Mouse (Mus musculus): ENCODE measurements around the gene Rfx4. TPM values are rescaled to one million over a fixed set of nuclear protein-coding genes. Genes with fewer than 3 reads are reported as not detected.

Gene Rfx4
- polyA plus RNA-seq, 1 experiment from 2014 or later, result 56.0 TPM

DNA sequence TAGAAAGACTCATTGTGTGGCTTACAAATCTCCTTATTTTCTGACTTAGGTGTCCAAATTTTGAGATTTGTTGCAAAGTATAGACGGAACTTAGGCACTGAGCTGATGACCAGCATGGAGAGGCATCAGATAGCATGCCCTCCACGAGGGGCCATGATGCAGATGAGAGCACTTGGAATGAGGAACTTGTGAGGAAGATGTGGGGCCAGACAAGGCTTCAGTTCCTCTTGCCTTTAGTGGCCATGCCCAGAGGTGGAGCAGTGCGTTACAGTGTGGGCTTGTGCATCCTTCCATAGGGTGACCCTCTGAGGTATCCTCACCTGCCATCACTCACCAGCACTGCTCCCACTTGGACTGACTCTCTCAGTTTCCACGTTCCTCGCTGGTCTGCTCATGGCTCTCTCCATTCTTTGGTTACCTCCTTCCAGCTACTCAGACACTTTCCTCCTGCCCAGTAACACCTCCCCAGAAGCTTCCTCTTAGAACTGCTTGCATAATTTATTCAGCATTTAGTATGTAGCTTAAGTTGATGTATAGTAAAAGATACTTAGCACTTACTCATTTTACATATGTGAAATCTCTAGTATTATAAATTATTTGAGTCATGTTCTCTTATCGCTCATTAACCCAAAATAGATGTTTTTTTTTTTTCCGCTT, 179.8 kb downstream of the Rfx4 start:
- WGBS, result 87% methylated on average over 7 of the region's 7 CpGs
- H3K27me3 ChIP-seq, result no peaks in the 10 kb centered on the region
- no peak for ATAC-seq (ENCODE audit: low FRiP score, low read depth)
- H3K4me3 ChIP-seq, result no peak overlapping the region
- H3K4me1 ChIP-seq, result peaks cover 2% of the 10 kb centered on the region; the same call in 1 of the 2 replicates
- H3K9ac ChIP-seq (replicated peaks), result no peak overlapping the region
- H3K27ac ChIP-seq (replicated peaks), result no peak overlapping the region
- no peaks in the 10 kb centered on the region for H3K9me3 ChIP-seq
- no peak overlapping the region for H3K4me2 ChIP-seq (replicated peaks)
- H3K36me3 ChIP-seq, result no peaks in the 10 kb centered on the region

DNA sequence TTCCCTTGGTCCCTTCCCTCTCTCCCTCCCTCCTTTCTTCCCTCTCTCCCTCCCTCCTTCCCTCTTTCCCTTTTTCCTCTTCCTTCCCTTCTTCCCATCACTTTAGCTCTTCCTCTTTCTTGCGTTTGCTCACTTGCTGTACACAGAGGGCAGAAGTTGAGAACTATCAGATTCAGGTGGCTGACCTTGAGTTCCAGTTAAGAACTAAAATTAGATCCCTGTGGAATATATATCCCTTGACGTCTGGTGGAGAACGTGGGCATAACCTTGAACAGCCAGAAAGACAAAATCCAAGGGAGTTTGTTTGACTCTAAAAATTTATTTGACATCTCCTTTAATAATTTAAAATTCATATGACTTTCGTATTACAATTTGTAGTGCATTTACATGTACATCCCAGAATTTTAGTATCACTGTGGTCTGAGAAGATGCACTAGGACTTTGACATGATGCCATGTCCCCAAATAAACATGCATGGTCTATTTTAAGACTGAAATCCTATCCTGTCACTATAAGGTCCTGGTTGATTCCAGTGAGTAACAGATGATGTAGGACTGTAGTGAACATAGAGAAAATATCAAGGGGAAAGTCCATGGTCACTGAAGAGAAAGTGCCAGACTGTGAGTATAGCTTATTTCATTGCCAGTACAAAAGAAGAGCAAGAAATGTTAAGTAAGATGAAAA, 181.1 kb downstream of the Rfx4 start:
- Histone ChIP-seq H3K27ac (replicated peaks) (no peak overlapping the region), H3K4me1 (peaks cover 2% of the 10 kb centered on the region; the same call in 1 of the 2 replicates), H3K4me3 (no peak overlapping the region), H3K27me3 (no peaks in the 10 kb centered on the region), H3K36me3 (no peaks in the 10 kb centered on the region), H3K4me2 (replicated peaks) (no peak overlapping the region), H3K9me3 (no peaks in the 10 kb centered on the region), H3K9ac (replicated peaks) (no peak overlapping the region)
- ATAC-seq (ENCODE audit: low FRiP score, low read depth), result no peak
- WGBS, result 87% methylated on average over 4 of the region's 4 CpGs

DNA sequence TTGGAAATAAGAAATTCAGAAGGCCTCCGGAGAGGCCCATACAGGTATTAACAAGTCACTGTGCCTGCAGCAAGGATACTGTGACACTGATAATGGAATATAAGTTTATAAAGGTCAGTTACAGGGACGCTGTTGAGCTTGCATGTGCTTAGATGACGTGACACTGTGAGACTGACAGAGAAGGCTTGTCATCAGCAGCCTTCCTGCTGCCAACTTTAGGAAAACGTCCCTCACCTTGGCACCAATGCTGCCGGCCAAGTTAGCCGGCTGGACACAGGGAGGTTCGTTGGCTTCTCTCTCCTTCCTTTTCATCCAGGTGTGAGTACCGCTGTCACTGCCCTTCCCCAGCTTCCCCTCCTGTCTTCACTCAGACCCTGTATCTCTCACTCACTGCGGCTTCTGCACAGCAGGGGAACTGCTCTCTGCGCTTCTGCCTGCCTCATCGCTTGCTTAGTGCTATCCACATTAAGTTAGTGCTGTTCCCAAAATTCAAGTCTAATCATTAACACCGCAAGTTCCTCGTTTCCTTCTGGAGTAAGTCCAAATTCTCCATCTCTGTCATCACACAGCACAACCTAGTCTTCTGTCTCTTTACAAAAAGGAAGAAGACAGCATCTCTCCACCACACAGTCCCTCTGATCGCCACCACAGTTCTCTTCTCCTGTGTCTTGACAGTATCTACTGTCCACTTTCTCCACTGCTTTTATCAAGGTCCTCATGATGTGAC, 182.4 kb downstream of the Rfx4 start:
- no peaks in the 10 kb centered on the region for H3K9me3 ChIP-seq

DNA sequence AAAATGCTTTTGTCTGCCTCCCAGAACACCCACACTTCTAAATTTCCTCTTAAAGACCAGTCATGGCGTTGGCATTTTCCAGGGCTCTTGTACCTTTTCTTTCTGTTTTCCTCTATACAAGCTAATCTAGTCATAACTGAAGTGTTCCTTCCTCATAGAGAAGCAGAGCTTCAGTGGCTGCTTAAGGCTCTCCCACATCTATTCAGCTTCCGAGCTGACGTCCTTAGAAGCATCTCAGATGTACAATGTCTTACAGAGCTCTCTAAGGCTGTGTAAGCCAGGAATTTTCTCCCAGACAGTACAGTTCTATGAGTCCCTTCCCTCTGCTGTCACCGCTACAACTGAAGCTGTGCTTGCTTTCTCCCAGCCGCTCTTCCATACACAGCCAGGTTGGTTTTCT, 183.0 kb downstream of the Rfx4 start:
- Histone ChIP-seq H3K27ac (replicated peaks) (no peak overlapping the region), H3K27me3 (no peaks in the 10 kb centered on the region), H3K36me3 (no peaks in the 10 kb centered on the region), H3K4me3 (no peak overlapping the region), H3K4me1 (peaks cover 2% of the 10 kb centered on the region; the same call in 1 of the 2 replicates), H3K9me3 (no peaks in the 10 kb centered on the region), H3K4me2 (replicated peaks) (no peak overlapping the region), H3K9ac (replicated peaks) (no peak overlapping the region)
- ATAC-seq (ENCODE audit: low FRiP score, low read depth), result no peak
- 84% methylated on average over 5 of the region's 5 CpGs for WGBS

More for the DNA sequence above, 182.4 kb downstream of the Rfx4 start:
- Histone ChIP-seq H3K4me2 (replicated peaks) (no peak overlapping the region), H3K9ac (replicated peaks) (no peak overlapping the region), H3K27ac (replicated peaks) (no peak overlapping the region), H3K4me1 (peaks cover 2% of the 10 kb centered on the region; the same call in 1 of the 2 replicates), H3K4me3 (no peak overlapping the region), H3K27me3 (no peaks in the 10 kb centered on the region), H3K36me3 (no peaks in the 10 kb centered on the region)
- WGBS, result 85% methylated on average over 14 of the region's 14 CpGs
- ATAC-seq (ENCODE audit: low FRiP score, low read depth), result no peak

DNA sequence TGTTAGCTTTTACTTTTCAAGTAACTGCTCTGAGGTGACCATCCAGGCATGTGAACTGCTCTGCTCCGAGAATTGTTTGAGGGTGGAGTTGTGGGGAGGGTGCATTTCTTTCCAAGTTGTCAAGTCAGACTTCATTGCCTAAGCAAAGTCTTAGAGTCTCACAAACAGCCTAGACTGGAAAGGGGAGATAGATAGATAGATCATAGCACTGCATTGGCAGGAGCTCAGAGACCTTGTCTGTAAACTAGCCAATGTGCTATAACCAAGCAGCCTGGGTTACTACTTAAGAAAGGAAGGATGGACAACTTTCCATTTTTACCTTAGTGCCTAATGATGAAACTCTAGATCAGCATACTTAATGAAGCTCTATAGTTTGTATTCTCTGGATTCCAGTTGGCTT, 184.5 kb downstream of the Rfx4 start:
- H3K9me3 ChIP-seq, result no peaks in the 10 kb centered on the region
- 73% methylated on average over 1 of the region's 1 CpGs for WGBS
- no peak overlapping the region for H3K4me3 ChIP-seq
- H3K9ac ChIP-seq (replicated peaks), result no peak overlapping the region
- no peaks in the 10 kb centered on the region for H3K27me3 ChIP-seq
- H3K27ac ChIP-seq (replicated peaks), result no peak overlapping the region
- H3K4me2 ChIP-seq (replicated peaks), result no peak overlapping the region
- no peak for ATAC-seq (ENCODE audit: low FRiP score, low read depth)
- H3K36me3 ChIP-seq, result no peaks in the 10 kb centered on the region
- H3K4me1 ChIP-seq, result peaks cover 2% of the 10 kb centered on the region; the same call in 1 of the 2 replicates

DNA sequence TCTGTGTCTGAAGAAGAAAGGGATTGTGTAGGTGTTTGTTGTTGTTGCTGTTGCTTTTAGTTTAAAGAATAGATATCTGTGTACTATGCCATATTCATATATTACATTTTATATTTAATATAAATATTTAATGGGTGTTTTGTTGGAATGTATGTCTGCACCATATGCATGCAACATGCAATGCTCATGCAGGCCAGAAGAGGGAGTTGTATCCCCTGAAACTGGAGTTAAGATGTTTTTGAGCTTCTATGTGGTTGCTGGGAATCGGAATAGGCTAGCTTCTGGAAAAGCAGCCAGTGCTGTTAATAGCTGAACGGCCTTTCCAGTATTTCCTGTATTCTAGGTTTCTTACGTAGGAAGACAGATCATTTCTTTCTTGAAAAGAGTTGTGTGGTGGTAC, 189.8 kb downstream of the Rfx4 start:
- no peak for ATAC-seq (ENCODE audit: low FRiP score, low read depth)

DNA sequence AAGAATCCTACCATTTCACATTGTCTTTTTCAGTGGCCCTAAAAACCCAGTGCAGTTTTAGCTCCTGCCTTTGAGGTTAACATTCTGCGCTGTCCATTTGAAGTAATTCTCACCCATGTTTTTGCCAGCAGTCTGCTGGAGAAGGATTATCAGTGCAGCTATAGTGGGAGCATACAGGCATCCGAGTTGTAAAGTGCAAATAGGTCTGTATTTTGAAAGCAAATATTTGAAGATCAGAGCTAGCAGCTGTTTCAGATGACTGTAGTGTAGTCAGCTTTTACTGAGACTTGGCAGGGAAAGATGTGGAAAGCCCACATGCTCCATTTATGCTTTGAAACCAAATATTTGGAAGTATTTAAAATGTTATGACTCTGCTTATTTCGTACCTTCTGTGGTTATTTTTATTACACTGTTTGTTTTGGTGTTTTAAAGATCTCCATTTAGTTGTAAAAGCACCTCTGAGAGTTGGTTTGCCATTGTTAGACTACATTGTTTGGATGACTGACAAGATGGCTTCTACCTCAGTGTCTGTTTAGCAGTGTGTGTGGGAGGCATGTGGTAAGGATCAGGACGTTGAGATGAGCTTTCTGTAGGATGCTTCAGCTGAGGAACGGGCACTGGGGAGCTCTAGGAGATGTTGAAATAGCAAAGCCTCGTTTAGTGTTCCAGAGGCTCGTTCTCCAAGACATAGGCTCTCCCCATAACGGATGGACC, 193.3 kb downstream of the Rfx4 start:
- H3K36me3 ChIP-seq, result peaks cover 26% of the 10 kb centered on the region
- H3K27me3 ChIP-seq, result no peaks in the 10 kb centered on the region
- 0 out of 2 replicates have a peak overlapping the region, but pooled peaks have one; percentile 3 for H3K27ac ChIP-seq (replicated peaks)
- H3K4me3 ChIP-seq, result no peak overlapping the region
- no peak overlapping the region for H3K4me2 ChIP-seq (replicated peaks)
- 79% methylated on average over 8 of the region's 8 CpGs for WGBS
- H3K4me1 ChIP-seq, result no peaks in the 10 kb centered on the region
- no peak overlapping the region for H3K9ac ChIP-seq (replicated peaks)
- H3K9me3 ChIP-seq, result no peaks in the 10 kb centered on the region
- ATAC-seq (ENCODE audit: low FRiP score, low read depth), result no peak

More for the DNA sequence above, 189.8 kb downstream of the Rfx4 start:
- no peak overlapping the region for H3K4me3 ChIP-seq
- H3K4me1 ChIP-seq, result no peaks in the 10 kb centered on the region
- WGBS, result 97% methylated on average over 3 of the region's 3 CpGs
- H3K27ac ChIP-seq (replicated peaks), result no peak overlapping the region
- no peak overlapping the region for H3K9ac ChIP-seq (replicated peaks)
- H3K4me2 ChIP-seq (replicated peaks), result no peak overlapping the region
- peaks cover 26% of the 10 kb centered on the region for H3K36me3 ChIP-seq
- H3K27me3 ChIP-seq, result no peaks in the 10 kb centered on the region
- no peaks in the 10 kb centered on the region for H3K9me3 ChIP-seq

DNA sequence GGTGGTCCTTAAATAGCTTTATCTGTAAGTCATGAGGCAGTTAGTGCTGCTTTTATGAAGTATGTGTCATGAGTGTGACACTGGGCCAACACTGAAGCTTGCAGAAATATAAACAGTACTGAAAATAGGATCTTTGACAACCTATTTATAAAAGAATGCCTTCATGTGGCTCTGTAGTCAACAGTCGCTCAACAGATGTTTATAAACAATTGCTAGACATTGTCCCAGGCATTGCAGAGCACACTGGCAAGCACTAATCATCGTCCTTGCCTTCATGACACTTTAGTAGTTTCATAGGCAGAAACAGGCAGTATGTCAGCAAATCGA, 193.8 kb downstream of the Rfx4 start:
- no peak for ATAC-seq (ENCODE audit: low FRiP score, low read depth)
- Histone ChIP-seq H3K27ac (replicated peaks) (no peak overlapping the region), H3K36me3 (peaks cover 26% of the 10 kb centered on the region), H3K4me3 (no peak overlapping the region), H3K9ac (replicated peaks) (no peak overlapping the region), H3K9me3 (no peaks in the 10 kb centered on the region), H3K4me2 (replicated peaks) (no peak overlapping the region), H3K4me1 (no peaks in the 10 kb centered on the region), H3K27me3 (no peaks in the 10 kb centered on the region)
- 90% methylated on average over 3 of the region's 3 CpGs for WGBS

DNA sequence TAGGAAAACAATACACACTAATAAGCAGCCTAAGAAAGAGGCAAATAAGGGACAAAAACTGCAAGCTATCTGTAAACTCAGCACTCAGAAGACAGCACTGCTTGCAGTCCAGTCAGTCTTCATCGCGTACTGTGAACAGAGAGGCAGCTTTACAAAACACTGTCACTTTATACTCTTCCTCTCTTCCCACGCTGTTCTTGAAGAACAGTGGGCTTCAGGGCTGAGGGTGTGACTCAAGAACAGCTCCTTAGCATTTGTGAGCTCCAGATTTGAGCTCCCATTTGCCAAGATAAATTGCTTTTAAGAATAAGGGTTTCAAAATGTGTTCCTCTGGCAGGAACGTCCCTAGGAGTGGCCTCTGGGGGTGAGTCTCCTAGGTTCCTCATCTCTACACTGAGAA, 194.5 kb downstream of the Rfx4 start:
- WGBS, result 79% methylated on average over 4 of the region's 4 CpGs
- no peaks in the 10 kb centered on the region for H3K4me1 ChIP-seq
- H3K27ac ChIP-seq (replicated peaks), result no peak overlapping the region
- H3K36me3 ChIP-seq, result peaks cover 26% of the 10 kb centered on the region
- no peaks in the 10 kb centered on the region for H3K9me3 ChIP-seq
- H3K27me3 ChIP-seq, result no peaks in the 10 kb centered on the region
- no peak for ATAC-seq (ENCODE audit: low FRiP score, low read depth)
- H3K9ac ChIP-seq (replicated peaks), result no peak overlapping the region
- H3K4me3 ChIP-seq, result no peak overlapping the region
- no peak overlapping the region for H3K4me2 ChIP-seq (replicated peaks)

DNA sequence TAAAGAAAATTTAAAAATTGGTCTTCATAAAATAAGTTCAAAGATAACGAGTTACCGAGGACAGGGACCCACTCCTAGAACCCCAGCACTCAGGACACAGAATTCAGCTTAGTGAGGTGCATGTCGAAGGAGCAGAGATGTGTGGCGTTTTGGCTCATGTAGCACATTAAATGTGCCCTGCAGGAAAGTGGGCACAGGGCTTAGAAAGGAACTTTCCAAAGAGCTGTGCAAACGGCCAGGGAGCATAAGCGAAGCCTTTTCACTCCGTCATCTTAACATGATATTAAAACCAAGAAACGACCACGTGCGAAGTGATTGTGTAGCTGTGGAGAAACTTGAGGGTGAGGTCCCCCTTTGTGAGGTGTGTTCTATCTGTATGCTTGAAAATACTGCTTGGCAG, 198.4 kb downstream of the Rfx4 start:
- no peak overlapping the region for H3K4me3 ChIP-seq
- H3K9me3 ChIP-seq, result no peaks in the 10 kb centered on the region
- no peak overlapping the region for H3K4me2 ChIP-seq (replicated peaks)
- 95% methylated on average over 10 of the region's 10 CpGs for WGBS
- H3K9ac ChIP-seq (replicated peaks), result no peak overlapping the region
- H3K36me3 ChIP-seq, result peaks cover 11% of the 10 kb centered on the region
- no peaks in the 10 kb centered on the region for H3K4me1 ChIP-seq
- no peak overlapping the region for H3K27ac ChIP-seq (replicated peaks)
- ATAC-seq (ENCODE audit: low FRiP score, low read depth), result no peak
- no peaks in the 10 kb centered on the region for H3K27me3 ChIP-seq

Data from midbrain, embryonic 12.5 days (tissue).